In genomic region chr2:79983222-79983632, GRCm38 (mm10) we compare ENCODE assay signal across 9 mouse cellular contexts.
DNase-seq lines count a peak whose midpoint lies in the region; ATAC-seq lines count a peak whose summit lies in the region.
"Had no signal": no experiment of that assay in that cellular context is flagged by ENCODE, and none has a peak within 500 bp of the region (broad histone marks: within the 10 kb centered on the region; RNA-seq: fewer than 3 reads in every experiment).

No protein-coding gene starts in this region.

- H3K27me3 ChIP-seq in hindbrain, embryonic 15.5 days, result no peaks in the 10 kb centered on the region
- H3K27me3 ChIP-seq in hindbrain, embryonic 10.5 days (ENCODE audit: insufficient read depth, poor library complexity, severe bottlenecking), result no peaks in the 10 kb centered on the region
- H3K27me3 ChIP-seq in liver, embryonic 16.5 days (ENCODE audit: control insufficient read depth, insufficient read depth, low read depth, low read length), result no peaks in the 10 kb centered on the region
- H3K27me3 ChIP-seq: embryonic facial prominence, embryonic 15.5 days had no signal

- H3K36me3 ChIP-seq in hindbrain, embryonic 15.5 days, result no peaks in the 10 kb centered on the region
- no peaks in the 10 kb centered on the region for H3K36me3 ChIP-seq in hindbrain, embryonic 10.5 days
- no peaks in the 10 kb centered on the region for H3K36me3 ChIP-seq in liver, embryonic 16.5 days (ENCODE audit: control insufficient read depth, insufficient read depth)
- H3K36me3 ChIP-seq: embryonic facial prominence, embryonic 15.5 days had no signal

- no peak overlapping the region for H3K4me3 ChIP-seq in hindbrain, embryonic 15.5 days
- H3K4me3 ChIP-seq in hindbrain, embryonic 10.5 days, result no peak overlapping the region
- no peak overlapping the region for H3K4me3 ChIP-seq in liver, embryonic 16.5 days (ENCODE audit: low read depth, low read length)
- H3K4me3 ChIP-seq: embryonic facial prominence, embryonic 15.5 days had no signal

- no peaks in the 10 kb centered on the region for H3K9me3 ChIP-seq in hindbrain, embryonic 15.5 days
- H3K9me3 ChIP-seq in hindbrain, embryonic 10.5 days, result no peaks in the 10 kb centered on the region
- H3K9me3 ChIP-seq in liver, embryonic 16.5 days (replicated peaks; ENCODE audit: control insufficient read depth, low read length), result no peaks in the 10 kb centered on the region
- H3K9me3 ChIP-seq: embryonic facial prominence, embryonic 15.5 days had no signal

- no peak overlapping the region for H3K27ac ChIP-seq in hindbrain, embryonic 15.5 days (replicated peaks)
- no peak overlapping the region for H3K27ac ChIP-seq in hindbrain, embryonic 10.5 days
- no peak overlapping the region for H3K27ac ChIP-seq in liver, embryonic 16.5 days (ENCODE audit: low read length)
- H3K27ac ChIP-seq: embryonic facial prominence, embryonic 15.5 days had no signal

- 51% methylated on average over 9 of the region's 9 CpGs for WGBS in hindbrain, embryonic 15.5 days
- 74% methylated on average over 9 of the region's 9 CpGs for WGBS in hindbrain, embryonic 10.5 days
- WGBS in liver, embryonic 16.5 days (ENCODE audit: insufficient replicate concordance), result 64% methylated on average over 9 of the region's 9 CpGs

- H3K9ac ChIP-seq in hindbrain, embryonic 15.5 days, result no peak overlapping the region
- no peak overlapping the region for H3K9ac ChIP-seq in liver, embryonic 16.5 days (ENCODE audit: low read depth, low read length)
- H3K9ac ChIP-seq: embryonic facial prominence, embryonic 15.5 days had no signal

- 0 out of 2 replicates have a peak, but pooled peaks cover 8% of the 10 kb centered on the region for H3K4me1 ChIP-seq in hindbrain, embryonic 15.5 days (replicated peaks)
- H3K4me1 ChIP-seq in hindbrain, embryonic 10.5 days (replicated peaks), result no peaks in the 10 kb centered on the region
- no peaks in the 10 kb centered on the region for H3K4me1 ChIP-seq in liver, embryonic 16.5 days (ENCODE audit: control insufficient read depth, low read depth, low read length)
- H3K4me1 ChIP-seq: embryonic facial prominence, embryonic 15.5 days had no signal

- no peak overlapping the region; the same call in 1 of the 2 replicates for H3K4me2 ChIP-seq in hindbrain, embryonic 15.5 days
- no peak overlapping the region for H3K4me2 ChIP-seq in liver, embryonic 16.5 days (ENCODE audit: low read depth, low read length)
- H3K4me2 ChIP-seq: embryonic facial prominence, embryonic 15.5 days had no signal

- ATAC-seq in hindbrain, embryonic 15.5 days (ENCODE audit: low FRiP score, low read depth), result peak; percentile 69
- peak; percentile 47 for ATAC-seq in liver, embryonic 16.5 days (ENCODE audit: low read depth)

- DNase-seq in hindbrain, embryonic 10.5 days (ENCODE audit: low spot score), result no peak
- DNase-seq in NIH3T3 (ENCODE audit: low read depth), result peak; percentile 48
- peak; percentile 73 for DNase-seq in heart, adult 8-10 months (ENCODE audit: low spot score)
- no peak for DNase-seq in layer of hippocampus, adult 11-12 months (ENCODE audit: low spot score)
- DNase-seq in thymus, adult 18-20 months, result no peak
- DNase-seq in yolk sac, embryonic 10.5 days (ENCODE audit: low spot score), result no peak

Comparison
In these comparisons a context has a peak if more than half of its experiments do, and no peak if none do; other contexts are left out.
1. DNase-seq: peak in NIH3T3 (single experiment) and heart, adult 8-10 months (single experiment); none in hindbrain, embryonic 10.5 days (single experiment), layer of hippocampus, adult 11-12 months (single experiment), thymus, adult 18-20 months (0 of 2) and yolk sac, embryonic 10.5 days (single experiment).